Mouse (Mus musculus) liver, adult 2 months (tissue): Measurements from ENCODE around the gene Lce3f. TPM values are rescaled to one million over a fixed set of nuclear protein-coding genes. Genes with fewer than 3 reads are reported as not detected.

Source experiments
- DNase-seq: peaks from one replicate; pipeline ENCODE4 v3.0.0-alpha.2; 2011; ENCODE audit warnings: low read depth, low spot score; ENCODE audit errors: extremely low read depth
- H3K27ac ChIP-seq: fragments of 200-500 bp; replicated peaks from 2 replicates; pipeline ENCODE4 v1.5.1; 2012; ENCODE audit warnings: low read depth, mild to moderate bottlenecking, control low read depth, inconsistent platforms, low read length; ENCODE audit not compliant: insufficient read depth
- H3K27me3 ChIP-seq: fragments of 200-500 bp; 2 replicates; pipeline ENCODE4 v1.6.1; 2012; ENCODE audit warnings: mild to moderate bottlenecking, moderate library complexity, low read length, inconsistent platforms; ENCODE audit not compliant: control insufficient read depth, insufficient read depth
- H3K36me3 ChIP-seq: fragments of 200-500 bp; 2 replicates; pipeline ENCODE4 v1.6.1; 2012; ENCODE audit warnings: low read length, inconsistent platforms; ENCODE audit not compliant: control insufficient read depth, insufficient read depth
- H3K4me1 ChIP-seq: fragments of 200-500 bp; 2 replicates; pipeline ENCODE4 v1.6.1; 2011; ENCODE audit warnings: low read length; ENCODE audit not compliant: control insufficient read depth, insufficient read depth
- H3K4me3 ChIP-seq: fragments of 200-500 bp; 2 replicates; pipeline ENCODE4 v1.5.1; 2011; ENCODE audit warnings: low read depth, mild to moderate bottlenecking, control low read depth, low read length, moderate library complexity; ENCODE audit not compliant: insufficient read depth
- H3K79me2 ChIP-seq: fragments of 200-500 bp; 2 replicates; pipeline ENCODE4 v1.6.1; 2012; ENCODE audit warnings: inconsistent platforms, mild to moderate bottlenecking, low read length, moderate library complexity; ENCODE audit not compliant: control insufficient read depth, insufficient read depth
- H3K9ac ChIP-seq: fragments of 200-500 bp; 2 replicates; pipeline ENCODE4 v1.6.1; 2012; ENCODE audit warnings: low read depth, mild to moderate bottlenecking, control low read depth, inconsistent platforms, low read length
- CTCF ChIP-seq: fragments of 200-500 bp; IDR thresholded peaks from 2 replicates; pipeline ENCODE4 v1.5.1; 2011; ENCODE audit warnings: low read depth, low read length, control low read depth
- POLR2A ChIP-seq: fragments of 200-500 bp; IDR thresholded peaks from 2 replicates; pipeline ENCODE4 v1.6.1; 2011; ENCODE audit warnings: low read length, control low read depth; ENCODE audit not compliant: insufficient read depth; ENCODE audit errors: extremely low read depth
- WGBS: fragments of 180-500 bp; shearing (Covaris S2); methylation state at CpG from one replicate; pipeline ENCODE4 v1.1.7; 2018; 5-methylcytosine and 5-hydroxymethylcytosine counted together
- polyA plus RNA-seq: library from polyadenylated mRNA; depleted of rRNA; stranded (reverse); fragments of >200 nt; gene quantifications from 2 replicates; pipeline ENCODE4 v1.2.3, GENCODE M21; 2012; rRNA removed
- total RNA-seq: library from RNA; depleted of rRNA; stranded (reverse); fragments of >200 nt; gene quantifications from 2 replicates; pipeline ENCODE4 v1.2.3, GENCODE M21; 2014; rRNA removed

Lce3f gene
- total and polyA plus RNA-seq, 2 experiments: not detected

GRCm38 (mm10) chr3:93021171-93021570 is 29.1 kb downstream of the Lce3f start:
- WGBS: 84% methylated on average over 1 of the region's 1 CpGs
- no peaks in the 10 kb centered on the region for H3K79me2 ChIP-seq
- H3K27me3 ChIP-seq: no peaks in the 10 kb centered on the region; the same call in 1 of the 2 replicates
- no peak overlapping the region for H3K4me3 ChIP-seq
- no peak for TF ChIP-seq CTCF
- TF ChIP-seq POLR2A: no peak
- DNase-seq: no peak
- no peaks in the 10 kb centered on the region for H3K4me1 ChIP-seq
- H3K36me3 ChIP-seq: no peaks in the 10 kb centered on the region
- H3K27ac ChIP-seq: no peak overlapping the region
- H3K9ac ChIP-seq: no peak overlapping the region

GRCm38 (mm10) chr3:93023411-93024184 is 31.6 kb downstream of the Lce3f start:
- H3K9ac ChIP-seq: no peak overlapping the region
- H3K79me2 ChIP-seq: no peaks in the 10 kb centered on the region
- no peak overlapping the region for H3K27ac ChIP-seq
- H3K36me3 ChIP-seq: no peaks in the 10 kb centered on the region
- H3K27me3 ChIP-seq: no peaks in the 10 kb centered on the region; the same call in 1 of the 2 replicates
- 76% methylated on average over 3 of the region's 3 CpGs for WGBS
- TF ChIP-seq CTCF: no peak
- TF ChIP-seq POLR2A: no peak
- no peak overlapping the region for H3K4me3 ChIP-seq
- H3K4me1 ChIP-seq: no peaks in the 10 kb centered on the region
- no peak for DNase-seq

GRCm38 (mm10) chr3:93025486-93025885 is 33.5 kb downstream of the Lce3f start:
- DNase-seq: no peak
- Histone ChIP-seq H3K9ac (no peak overlapping the region), H3K79me2 (no peaks in the 10 kb centered on the region), H3K4me3 (no peak overlapping the region), H3K27me3 (no peaks in the 10 kb centered on the region; the same call in 1 of the 2 replicates), H3K4me1 (no peaks in the 10 kb centered on the region), H3K27ac (no peak overlapping the region), H3K36me3 (no peaks in the 10 kb centered on the region)
- no peak for TF ChIP-seq POLR2A
- TF ChIP-seq CTCF: no peak
- 79% methylated on average over 2 of the region's 2 CpGs for WGBS

GRCm38 (mm10) chr3:93031450-93031849 is 39.4 kb downstream of the Lce3f start:
- Histone ChIP-seq H3K79me2 (no peaks in the 10 kb centered on the region), H3K4me3 (no peak overlapping the region), H3K4me1 (no peaks in the 10 kb centered on the region), H3K9ac (no peak overlapping the region), H3K36me3 (no peaks in the 10 kb centered on the region), H3K27ac (no peak overlapping the region), H3K27me3 (no peaks in the 10 kb centered on the region)
- 39% methylated on average over 5 of the region's 5 CpGs for WGBS
- 0 out of 2 replicates have a peak, but pooled peaks have one; percentile 27 for TF ChIP-seq CTCF
- no peak for TF ChIP-seq POLR2A
- DNase-seq: peak; percentile 10

Other genes starting within 250 kb of the Lce3f start
- not detected in 2 replicates for gene Lce1g, start 239.9 kb upstream of the Lce3f start, total RNA-seq
- not detected in 2 replicates for gene Lce1g, start 239.9 kb upstream of the Lce3f start, polyA plus RNA-seq
- not detected in 2 replicates for gene Lce1h, start 227.2 kb upstream of the Lce3f start, total RNA-seq
- not detected in 2 replicates for gene Lce1h, start 227.2 kb upstream of the Lce3f start, polyA plus RNA-seq
- gene Lce1i, start 213.3 kb upstream of the Lce3f start, total RNA-seq: not detected in 2 replicates
- not detected in 2 replicates for gene Lce1i, start 213.3 kb upstream of the Lce3f start, polyA plus RNA-seq
- not detected in 2 replicates for gene Lce1j, start 201.7 kb upstream of the Lce3f start, total RNA-seq
- gene Lce1j, start 201.7 kb upstream of the Lce3f start, polyA plus RNA-seq: not detected in 2 replicates
- gene Lce1k, start 184.3 kb upstream of the Lce3f start, total RNA-seq: not detected in 2 replicates
- not detected in 2 replicates for gene Lce1k, start 184.3 kb upstream of the Lce3f start, polyA plus RNA-seq
- gene Kprp, start 165.0 kb upstream of the Lce3f start, total RNA-seq: not detected in 2 replicates
- gene Kprp, start 165.0 kb upstream of the Lce3f start, polyA plus RNA-seq: not detected in 2 replicates
- gene Lce1l, start 140.9 kb upstream of the Lce3f start, total RNA-seq: not detected in 2 replicates
- not detected in 2 replicates for gene Lce1l, start 140.9 kb upstream of the Lce3f start, polyA plus RNA-seq
- gene 2310050C09Rik, start 122.0 kb upstream of the Lce3f start, total RNA-seq: not detected in 2 replicates
- not detected in 2 replicates for gene 2310050C09Rik, start 122.0 kb upstream of the Lce3f start, polyA plus RNA-seq
- gene Lce3a, start 66.0 kb upstream of the Lce3f start, total RNA-seq: not detected in 2 replicates
- not detected in 2 replicates for gene Lce3a, start 66.0 kb upstream of the Lce3f start, polyA plus RNA-seq
- not detected in 2 replicates for gene Lce3b, start 59.2 kb upstream of the Lce3f start, total RNA-seq
- gene Lce3b, start 59.2 kb upstream of the Lce3f start, polyA plus RNA-seq: not detected in 2 replicates
- gene Lce3c, start 47.7 kb upstream of the Lce3f start, total RNA-seq: not detected in 2 replicates
- gene Lce3c, start 47.7 kb upstream of the Lce3f start, polyA plus RNA-seq: not detected in 2 replicates
- gene Lce3d, start 34.8 kb upstream of the Lce3f start, total RNA-seq: not detected in 2 replicates
- gene Lce3d, start 34.8 kb upstream of the Lce3f start, polyA plus RNA-seq: not detected in 2 replicates
- not detected in 2 replicates for gene Lce3e, start 25.2 kb upstream of the Lce3f start, total RNA-seq
- gene Lce3e, start 25.2 kb upstream of the Lce3f start, polyA plus RNA-seq: not detected in 2 replicates
- gene Crct1, start 23.5 kb downstream of the Lce3f start, total RNA-seq: not detected in 2 replicates
- gene Crct1, start 23.5 kb downstream of the Lce3f start, polyA plus RNA-seq: not detected in 2 replicates
- gene Lce1m, start 26.8 kb downstream of the Lce3f start, total RNA-seq: not detected in 2 replicates
- not detected in 2 replicates for gene Lce1m, start 26.8 kb downstream of the Lce3f start, polyA plus RNA-seq
- gene Gm4858, start 76.6 kb downstream of the Lce3f start, total RNA-seq: not detected in 2 replicates
- gene Gm4858, start 76.6 kb downstream of the Lce3f start, polyA plus RNA-seq: not detected in 2 replicates
- gene Crnn, start 152.6 kb downstream of the Lce3f start, total RNA-seq: not detected in 2 replicates
- gene Crnn, start 152.6 kb downstream of the Lce3f start, polyA plus RNA-seq: not detected in 2 replicates
- gene Flg2, start 205.1 kb downstream of the Lce3f start, total RNA-seq: not detected in 2 replicates
- gene Flg2, start 205.1 kb downstream of the Lce3f start, polyA plus RNA-seq: not detected in 2 replicates